ENCODE assay signal across 7 mouse cellular contexts in genomic region chr9:110053305-110054079, GRCm38 (mm10).
DNase-seq lines count a peak whose midpoint lies in the region; ATAC-seq and TF ChIP-seq lines count a peak whose summit lies in the region.

No protein-coding gene starts in this region.

- peak overlapping the region; percentile 94 for H3K27ac ChIP-seq in hindbrain, postnatal 0 days
- H3K27ac ChIP-seq in midbrain, postnatal 0 days (ENCODE audit: low read depth, low read length) = peak overlapping the region; percentile 76

- H3K9me3 ChIP-seq in hindbrain, postnatal 0 days (ENCODE audit: low read length) = no peaks in the 10 kb centered on the region
- H3K9me3 ChIP-seq in midbrain, postnatal 0 days (ENCODE audit: low read length) = no peaks in the 10 kb centered on the region

- no peaks in the 10 kb centered on the region for H3K27me3 ChIP-seq in hindbrain, postnatal 0 days (ENCODE audit: insufficient read depth, low read length)
- no peaks in the 10 kb centered on the region for H3K27me3 ChIP-seq in midbrain, postnatal 0 days (ENCODE audit: insufficient read depth, low read length)

- peak; percentile 91 for ATAC-seq in hindbrain, postnatal 0 days
- peak; percentile 87 for ATAC-seq in midbrain, postnatal 0 days (ENCODE audit: low FRiP score)
- ATAC-seq in monocyte, adult 5-6 weeks (replicated peaks; ENCODE audit: insufficient number of reproducible peaks, low FRiP score, low TSS enrichment, poor library complexity, severe bottlenecking) = no peak
- no peak for ATAC-seq in activated CD4-positive, CD25-positive, alpha-beta regulatory T cell, adult 4 months

- peak overlapping the region; percentile 54 for H3K9ac ChIP-seq in hindbrain, postnatal 0 days (replicated peaks; ENCODE audit: low read length)
- peak overlapping the region; percentile 63 for H3K9ac ChIP-seq in midbrain, postnatal 0 days (replicated peaks; ENCODE audit: low read length, poor library complexity, severe bottlenecking)

- H3K4me2 ChIP-seq in hindbrain, postnatal 0 days (ENCODE audit: low read depth, low read length) = peak overlapping the region; percentile 56
- H3K4me2 ChIP-seq in midbrain, postnatal 0 days (ENCODE audit: low read depth, low read length, poor library complexity, severe bottlenecking) = peak overlapping the region; percentile 55

- peak overlapping the region; percentile 37 for H3K4me3 ChIP-seq in hindbrain, postnatal 0 days (ENCODE audit: low read length)
- peak overlapping the region; percentile 41 for H3K4me3 ChIP-seq in midbrain, postnatal 0 days (ENCODE audit: low read depth, low read length)

- peak; percentile 12 for DNase-seq in R1 (ENCODE audit: low read depth, low spot score)
- DNase-seq in cerebellum, adult 8-10 months = peak; percentile 84
- peak; percentile 63 to 78 for DNase-seq in frontal cortex, adult 2 months (ENCODE audit: extremely low spot score in 1 of 2, low spot score in 1 of 2)
- DNase-seq in hindbrain, postnatal 0 days (ENCODE audit: low spot score) = peak; percentile 87
- DNase-seq in midbrain, postnatal 0 days (ENCODE audit: low spot score) = peak; percentile 89

- peaks cover 16% of the 10 kb centered on the region for H3K4me1 ChIP-seq in hindbrain, postnatal 0 days (ENCODE audit: insufficient read depth, low read length)
- H3K4me1 ChIP-seq in midbrain, postnatal 0 days (ENCODE audit: insufficient read depth, low read length) = peaks cover 12% of the 10 kb centered on the region

- TF ChIP-seq CTCF in hindbrain, postnatal 0 days (IDR thresholded peaks at IDR 0.05; ENCODE audit: low read depth) = no peak
- TF ChIP-seq CTCF in midbrain, postnatal 0 days (IDR thresholded peaks at IDR 0.05) = no peak

- no peaks in the 10 kb centered on the region for H3K36me3 ChIP-seq in hindbrain, postnatal 0 days (ENCODE audit: insufficient read depth, low read length)
- no peaks in the 10 kb centered on the region for H3K36me3 ChIP-seq in midbrain, postnatal 0 days (ENCODE audit: insufficient read depth, low read length)

- WGBS in hindbrain, postnatal 0 days = 5% methylated on average over 8 of the region's 8 CpGs
- 7% methylated on average over 8 of the region's 8 CpGs for WGBS in midbrain, postnatal 0 days

Comparison
In these comparisons a context has a peak if more than half of its experiments do, and no peak if none do; other contexts are left out.
1. DNase-seq: peak in every context shown above with its lines; median percentile 89 in midbrain, postnatal 0 days; 87 in hindbrain, postnatal 0 days; 84 in cerebellum, adult 8-10 months; 70 in frontal cortex, adult 2 months; 12 in R1.
2. ATAC-seq: peak in hindbrain, postnatal 0 days (single experiment) and midbrain, postnatal 0 days (single experiment); none in monocyte, adult 5-6 weeks (single experiment) and activated CD4-positive, CD25-positive, alpha-beta regulatory T cell, adult 4 months (single experiment).